Mouse (Mus musculus) gastrocnemius, adult 18-20 months (tissue): Measurements from ENCODE around the gene Dnajb12. TPM values are rescaled to one million over a fixed set of nuclear protein-coding genes. Genes with fewer than 3 reads are reported as not detected.

ENCODE experiments used
- DNase-seq: peaks from one replicate; pipeline ENCODE4 v3.0.0; 2021; ENCODE audit warnings: low spot score
- total RNA-seq, 2 experiments: library from RNA; stranded (reverse); gene quantifications; 2 replicates each; pipeline ENCODE4 v1.2.3; 2021

Dnajb12 gene
- total RNA-seq, 2 experiments from 2014 or later = 73.4 to 80.1 TPM

DNA sequence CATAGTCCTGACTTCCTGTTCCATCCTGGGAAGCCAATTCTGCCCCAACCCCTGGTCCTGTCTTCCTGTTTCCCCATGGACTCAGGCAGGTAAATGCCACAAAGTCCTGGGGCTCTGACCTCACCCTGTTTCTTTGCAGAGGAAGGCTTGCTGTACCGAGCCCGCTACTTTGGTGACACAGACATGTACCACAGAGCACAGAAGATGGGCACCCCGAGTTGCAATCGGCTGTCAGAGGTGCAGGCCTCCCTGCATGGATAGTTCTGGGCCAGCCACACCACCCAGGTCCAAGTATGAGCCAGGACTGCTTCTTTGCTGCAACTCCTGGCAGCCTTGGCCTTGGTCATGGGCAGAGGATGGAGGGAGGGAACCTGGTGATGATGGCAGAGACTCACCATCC lies 16.9 kb downstream of the Dnajb12 start:
- DNase-seq = no peak

DNA sequence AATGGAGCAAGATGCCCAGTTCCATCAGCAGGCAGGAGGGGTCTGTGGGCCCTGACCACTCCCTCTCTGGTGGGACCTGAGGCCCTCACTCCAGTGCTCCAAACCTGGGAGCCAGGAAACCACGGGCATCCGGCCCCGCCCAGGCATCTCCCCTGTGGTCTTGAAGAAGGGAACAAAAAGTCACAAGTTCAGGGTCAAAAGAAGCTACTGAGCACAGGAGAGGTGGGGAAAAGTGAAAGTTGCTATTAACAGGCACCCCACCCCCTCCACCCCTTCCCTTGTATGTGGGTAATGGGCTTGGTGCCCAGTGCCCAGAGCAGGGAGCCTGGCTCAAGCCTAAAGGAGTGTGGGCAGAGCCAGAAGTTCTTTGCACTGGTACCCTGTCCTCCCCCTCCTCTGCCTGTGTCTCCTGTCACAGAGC lies 17.6 kb downstream of the Dnajb12 start:
- no peak for DNase-seq

DNA sequence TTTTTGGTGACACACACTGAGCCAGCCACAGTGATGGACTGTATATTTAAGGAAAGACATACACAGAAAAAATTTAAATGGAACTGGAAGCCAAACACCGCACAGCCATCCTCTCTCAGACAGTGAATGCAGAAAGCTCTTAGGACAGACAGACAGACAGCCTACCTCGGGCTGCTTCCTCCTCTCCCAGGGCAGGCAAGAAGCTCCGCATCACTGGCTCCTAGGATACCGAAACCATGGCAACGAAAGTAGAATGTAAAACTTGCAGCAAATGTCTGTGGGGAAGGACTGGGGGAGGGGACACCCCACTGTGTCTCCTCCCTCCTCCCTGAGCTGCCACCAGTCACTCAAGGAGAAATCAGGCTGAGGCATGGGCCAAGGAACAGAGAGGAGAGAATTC lies 18.2 kb downstream of the Dnajb12 start:
- no peak for DNase-seq

GRCm38 (mm10) chr10:59898180-59898778 lies 18.9 kb downstream of the Dnajb12 start:
- DNase-seq = no peak

DNA sequence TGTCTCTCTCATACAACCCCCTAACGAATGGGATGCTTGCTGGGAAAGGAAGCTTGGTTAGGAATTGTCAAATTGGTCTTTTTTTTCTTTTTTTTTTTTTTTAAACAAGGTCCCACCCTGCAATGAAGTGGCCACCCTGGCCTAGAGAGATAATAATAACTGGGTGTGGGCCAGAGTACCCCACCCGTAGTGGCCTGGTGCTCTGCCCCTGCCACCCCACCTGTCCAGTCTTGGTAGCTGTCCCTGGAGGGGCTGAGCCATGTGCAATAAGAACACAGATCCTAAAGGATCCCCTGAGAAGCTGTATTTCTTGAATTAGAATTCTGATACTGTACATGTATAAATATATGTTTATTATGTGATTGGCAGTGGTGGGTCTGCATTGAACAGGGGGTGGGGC lies 19.6 kb downstream of the Dnajb12 start:
- DNase-seq = no peak

DNA sequence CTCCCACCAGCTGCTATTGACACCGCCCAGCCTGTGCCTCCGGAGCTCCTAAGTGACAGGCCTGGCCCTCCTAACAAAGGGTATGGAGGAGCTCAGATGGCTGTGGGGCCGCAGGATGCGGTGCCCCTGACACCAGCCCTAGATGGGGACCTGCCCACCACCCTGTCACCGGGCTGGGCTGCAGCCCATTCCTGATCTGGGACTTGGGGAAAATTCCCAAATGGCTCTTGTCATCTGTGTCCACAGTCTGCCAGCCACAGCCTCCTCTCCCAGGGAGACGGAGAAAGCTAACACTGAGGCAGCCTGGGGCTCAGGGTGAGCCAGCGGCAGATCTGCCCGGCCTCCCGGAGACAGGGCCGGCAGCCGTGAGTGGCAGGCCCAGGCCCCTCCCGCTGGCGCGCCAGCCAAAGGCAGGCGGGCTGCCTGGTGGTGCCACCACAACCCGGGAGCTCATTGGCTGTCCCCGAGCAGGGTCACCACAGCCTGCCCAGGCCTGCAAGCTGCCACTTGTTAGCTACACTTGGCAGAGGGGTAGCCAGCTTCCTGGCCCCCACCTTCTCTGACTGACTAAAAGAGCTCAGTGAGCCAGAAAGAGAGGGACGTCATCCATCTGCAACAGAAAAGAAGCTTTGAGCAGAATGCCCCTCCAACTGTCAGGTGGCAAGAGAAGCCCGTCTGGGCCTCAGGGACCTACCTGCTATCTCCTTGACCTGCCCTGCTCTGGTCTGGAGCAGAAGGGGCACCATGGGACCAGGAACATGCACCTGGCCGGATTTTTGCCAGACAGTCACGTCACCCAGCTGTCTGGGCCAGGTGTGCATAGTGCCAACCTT lies 20.2 kb downstream of the Dnajb12 start:
- DNase-seq = peak; percentile 69

- DNase-seq = peak; percentile 2
These were observed 20.7 kb downstream of the Dnajb12 start for GRCm38 (mm10) chr10:59900174-59900435.

- no peak for DNase-seq
These were observed 21.6 kb downstream of the Dnajb12 start for GRCm38 (mm10) chr10:59900939-59901338.

DNA sequence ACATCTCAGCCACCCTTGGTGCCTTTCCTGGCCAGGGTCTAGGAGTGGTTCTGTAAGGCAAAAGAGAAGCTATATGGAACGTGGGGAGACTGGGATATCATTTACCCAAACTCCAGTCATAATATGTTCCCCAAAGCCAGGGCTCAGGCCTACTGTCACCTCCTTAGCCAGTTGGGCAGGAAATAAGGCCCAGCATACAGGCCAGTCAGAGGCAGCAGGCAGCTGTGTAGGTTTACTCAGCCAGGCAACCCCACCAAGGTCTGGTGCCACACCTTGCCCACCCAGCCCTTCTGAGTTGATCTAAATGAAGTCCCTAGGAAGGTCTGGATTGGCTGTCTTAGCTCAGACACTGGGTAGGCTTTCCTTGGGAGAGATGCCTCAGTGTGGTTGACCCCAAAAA lies 22.1 kb downstream of the Dnajb12 start:
- DNase-seq = no peak

DNA sequence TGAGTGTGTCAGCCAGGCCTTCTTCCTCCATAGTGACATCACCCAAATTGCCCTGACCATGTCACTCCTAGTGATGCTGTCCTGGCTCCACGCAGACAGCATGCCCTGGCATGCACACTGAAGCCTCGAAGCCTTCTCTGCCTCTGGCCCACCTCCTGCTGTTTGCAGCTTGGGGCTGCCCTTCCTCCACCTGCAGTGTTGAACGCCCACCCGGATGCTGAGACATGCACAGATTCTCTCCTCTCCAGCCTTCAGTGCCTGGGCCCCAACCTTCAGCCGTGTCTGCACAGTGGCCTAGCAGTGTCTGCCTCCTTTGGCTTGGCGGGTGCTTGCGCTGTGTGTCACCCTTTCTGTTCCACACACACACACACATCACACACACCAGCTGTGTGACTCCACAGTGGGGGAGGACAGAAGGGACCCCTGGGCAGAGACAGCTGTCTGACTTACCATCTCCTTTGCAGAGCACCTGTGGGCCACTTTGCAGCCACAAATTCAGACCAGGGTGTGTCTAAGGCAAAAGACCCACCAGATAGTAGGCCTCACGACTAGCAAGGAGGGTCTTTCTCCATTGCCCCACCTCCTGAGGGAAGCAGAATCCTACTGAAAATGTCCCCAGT lies 22.7 kb downstream of the Dnajb12 start:
- no peak for DNase-seq

DNA sequence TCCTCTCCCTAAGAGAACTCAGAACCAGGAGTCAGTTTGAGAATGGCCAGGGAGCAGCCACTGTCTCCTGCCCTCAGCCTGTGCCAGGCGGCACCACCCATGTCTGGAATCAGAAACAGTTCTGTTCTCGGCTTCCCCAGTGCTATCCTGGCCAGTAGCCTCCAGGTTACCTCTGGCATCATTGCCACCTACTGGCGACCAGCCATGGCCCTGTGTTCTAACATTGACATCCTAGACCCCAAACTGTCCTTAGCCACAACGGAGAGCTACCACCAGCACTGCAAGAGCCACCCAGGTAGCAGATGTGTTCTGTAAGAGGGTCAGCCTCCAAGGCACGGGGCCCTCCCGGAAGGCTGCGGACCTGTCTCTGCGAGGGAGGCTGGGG lies 23.2 kb downstream of the Dnajb12 start:
- peak; percentile 20 for DNase-seq

GRCm38 (mm10) chr10:59903170-59903569 lies 23.8 kb downstream of the Dnajb12 start:
- DNase-seq = peak; percentile 60

DNA sequence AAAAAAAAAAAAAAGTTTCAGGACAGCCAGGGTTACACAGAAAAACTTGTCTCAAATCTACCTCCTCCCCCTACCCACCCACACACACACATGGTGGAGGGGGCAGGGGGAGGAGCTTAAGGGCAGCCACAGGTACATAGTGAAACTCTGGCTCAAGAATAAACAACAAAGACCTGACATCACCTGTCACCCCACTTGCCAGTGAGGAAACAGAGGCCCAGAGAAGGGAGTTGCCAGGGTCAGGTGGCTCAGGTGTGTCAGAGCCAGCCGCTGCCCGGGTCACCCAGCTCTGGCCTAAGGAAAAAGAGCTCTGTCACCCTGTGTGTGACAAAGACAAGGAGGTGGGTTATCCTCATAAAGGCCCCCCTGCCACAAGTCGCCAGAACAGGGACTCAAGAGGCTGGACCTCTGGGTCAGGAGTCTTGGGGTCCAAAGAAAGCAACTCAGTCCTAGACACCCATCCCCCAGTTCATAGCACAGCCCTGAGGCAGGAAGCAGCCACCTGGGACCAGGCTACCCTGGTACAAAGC lies 27.8 kb downstream of the Dnajb12 start:
- no peak for DNase-seq

DNA sequence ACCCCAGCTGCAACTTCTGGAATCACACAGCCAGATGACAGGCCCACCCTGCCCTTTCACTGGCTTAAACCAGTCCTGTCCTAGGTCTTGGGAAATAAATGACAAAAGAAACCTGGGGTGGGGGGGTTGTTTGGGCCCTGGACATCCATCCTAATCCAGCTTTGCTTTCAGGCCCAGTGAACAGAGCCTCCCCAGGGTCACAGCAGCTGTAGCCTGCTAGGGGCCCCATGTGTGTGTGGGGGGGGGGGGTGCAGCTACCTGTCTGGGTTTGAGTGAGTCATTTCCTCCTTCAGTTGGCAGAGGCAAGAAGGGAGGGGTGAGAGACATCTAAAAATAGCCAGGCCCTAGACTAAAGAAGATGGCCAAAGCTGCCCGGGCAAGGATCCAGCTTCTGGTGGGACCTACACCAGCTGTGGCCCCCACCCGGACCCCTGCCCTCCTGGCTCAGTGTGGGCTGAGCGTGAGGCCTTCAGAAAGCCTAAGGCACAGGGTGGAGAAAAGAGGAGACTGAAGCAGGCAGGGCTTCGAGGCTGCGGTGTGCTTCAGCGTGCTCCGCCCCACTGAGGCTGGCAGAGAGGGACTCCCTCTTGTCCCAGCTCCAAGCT lies 28.4 kb downstream of the Dnajb12 start:
- DNase-seq = no peak

- DNase-seq = no peak
These were observed 29.5 kb downstream of the Dnajb12 start for GRCm38 (mm10) chr10:59908776-59909315.

- no peak for DNase-seq
These were observed 30.0 kb downstream of the Dnajb12 start for GRCm38 (mm10) chr10:59909357-59909847.

GRCm38 (mm10) chr10:59911091-59911490 lies 31.7 kb downstream of the Dnajb12 start:
- DNase-seq = no peak

- DNase-seq = no peak
These were observed 32.3 kb downstream of the Dnajb12 start for GRCm38 (mm10) chr10:59911561-59912198.

GRCm38 (mm10) chr10:59915196-59915962 lies 36.0 kb downstream of the Dnajb12 start:
- DNase-seq = no peak

DNA sequence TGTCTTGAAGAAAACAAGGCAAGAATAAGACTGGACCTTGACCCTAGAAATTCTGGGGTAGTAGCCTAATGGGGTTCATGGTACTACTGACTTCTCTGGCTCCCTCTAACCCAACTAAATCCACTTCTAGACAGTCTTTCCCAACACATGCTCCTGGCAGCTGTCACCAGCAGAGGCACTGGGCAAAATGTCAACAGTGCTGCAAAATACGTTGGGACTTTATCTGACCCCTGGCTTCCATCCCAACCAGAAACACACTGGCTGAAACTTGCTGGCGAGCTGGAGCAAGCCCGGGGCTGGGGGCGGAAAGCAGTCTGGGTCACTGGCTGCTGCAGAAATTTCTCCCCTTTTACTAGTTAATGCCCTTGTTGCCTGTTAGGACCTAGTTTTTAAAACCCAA lies 36.8 kb downstream of the Dnajb12 start:
- DNase-seq = peak; percentile 92

- DNase-seq = no peak
These were observed 37.3 kb downstream of the Dnajb12 start for GRCm38 (mm10) chr10:59916649-59917048.
